Mouse (Mus musculus) cerebellum, postnatal 10 days (tissue): ENCODE results near the gene Tnni3.
"Not testable (repeated sequence)": the region's sequence is repeated elsewhere in the genome, so short reads cannot be mapped to it uniquely, and the experiment has no call there.

Source experiments
- DNase-seq, 2 experiments: peaks; one replicate each; pipeline ENCODE4 v3.0.0; 2021; ENCODE audit warnings: mixed read lengths in 2 of 2

Gene Tnni3

GRCm38 (mm10) chr7:4524212-4524922 is at the start of gene Tnni3:
Gene Tnni3 (minus strand): TSS chr7:4524229.
- DNase-seq, result peak; percentile 63 to 67

- not testable (repeated sequence) for DNase-seq
These were observed 48.3 kb upstream of the Tnni3 start for GRCm38 (mm10) chr7:4572361-4572760.

GRCm38 (mm10) chr7:4562660-4563059 is 38.6 kb upstream of the Tnni3 start:
- DNase-seq, result peak in 1 of 2 experiments; percentile 22

- DNase-seq, result no peak
These were observed 33.1 kb upstream of the Tnni3 start for GRCm38 (mm10) chr7:4557167-4557560.

GRCm38 (mm10) chr7:4556256-4557166 is 32.5 kb upstream of the Tnni3 start:
- peak; percentile 89 to 91 for DNase-seq

GRCm38 (mm10) chr7:4547221-4547641 is 23.2 kb upstream of the Tnni3 start, which contains the start of gene Syt5:
Gene Syt5 (minus strand): TSS chr7:4547541.
- DNase-seq, result peak; percentile 82 to 85

- peak; percentile 95 to 96 for DNase-seq
These were observed 22.6 kb upstream of the Tnni3 start for GRCm38 (mm10) chr7:4546591-4547131.

- DNase-seq, result peak in 1 of 2 experiments; percentile 32
These were observed 22.0 kb upstream of the Tnni3 start for GRCm38 (mm10) chr7:4546050-4546449.

GRCm38 (mm10) chr7:4542013-4542412 is 18.0 kb upstream of the Tnni3 start:
- DNase-seq, result no peak

- DNase-seq, result no peak
These were observed 17.3 kb upstream of the Tnni3 start for GRCm38 (mm10) chr7:4541344-4541743.

- DNase-seq, result no peak
These were observed 15.0 kb upstream of the Tnni3 start for GRCm38 (mm10) chr7:4539019-4539418.

GRCm38 (mm10) chr7:4537181-4537580 is 13.2 kb upstream of the Tnni3 start:
- no peak for DNase-seq

GRCm38 (mm10) chr7:4536369-4536768 is 12.3 kb upstream of the Tnni3 start:
- DNase-seq, result no peak

- DNase-seq, result peak; percentile 56 to 64
These were observed 8.1 kb upstream of the Tnni3 start, which contains the start of gene Dnaaf3 for GRCm38 (mm10) chr7:4532005-4532729. Gene Dnaaf3 (minus strand): TSS chr7:4532453.

- not testable (repeated sequence) for DNase-seq
These were observed 6.1 kb upstream of the Tnni3 start for GRCm38 (mm10) chr7:4530166-4530565.

- no peak for DNase-seq
These were observed 3.3 kb upstream of the Tnni3 start for GRCm38 (mm10) chr7:4527302-4527689.

GRCm38 (mm10) chr7:4526341-4527301 is 2.6 kb upstream of the Tnni3 start:
- DNase-seq, result peak; percentile 85 to 87

GRCm38 (mm10) chr7:4523205-4524130 is 561 bp downstream of the Tnni3 start:
- no peak for DNase-seq

- no peak for DNase-seq
These were observed 1.7 kb downstream of the Tnni3 start for GRCm38 (mm10) chr7:4522292-4522691.
